Mouse (Mus musculus): ENCODE results near the gene Mad1l1. TPM values are rescaled to one million over a fixed set of nuclear protein-coding genes. Genes with fewer than 3 reads are reported as not detected.
A peak's percentile ranks its signal among the peaks of the same experiment; 100 is the strongest.

The Mad1l1 gene
- polyA plus RNA-seq, 1 experiment from 2014 or later = 24.8 TPM

DNA sequence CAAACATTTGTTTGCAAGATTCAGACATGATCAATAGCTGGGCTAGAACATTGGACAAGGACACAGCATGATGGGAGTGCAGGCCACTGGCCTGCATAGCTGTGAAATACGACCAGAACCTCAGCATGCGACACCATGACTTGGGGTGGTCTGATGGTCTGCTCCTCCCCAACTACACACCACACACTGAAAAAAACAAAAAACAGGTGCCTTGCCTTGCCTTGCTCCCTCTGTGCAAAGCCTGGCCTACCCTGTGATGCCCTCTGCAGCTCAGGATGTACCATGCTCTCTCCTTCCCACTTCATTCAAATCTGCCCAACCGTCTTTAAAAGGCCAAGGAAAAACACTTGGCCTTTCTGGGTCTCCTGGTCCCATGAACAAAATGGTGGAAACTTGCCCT is 63.3 kb downstream of the Mad1l1 start:
- H3K27ac ChIP-seq = no peak overlapping the region
- ATAC-seq (ENCODE audit: low read depth) (no peak), DNase-seq (no peak)
- no peak overlapping the region for H3K4me2 ChIP-seq
- H3K9me3 ChIP-seq (replicated peaks) = no peaks in the 10 kb centered on the region
- H3K9ac ChIP-seq = no peak overlapping the region
- H3K27me3 ChIP-seq = no peaks in the 10 kb centered on the region
- whole genome bisulfite sequencing (ENCODE audit: insufficient replicate concordance) = 77% methylated on average over 3 of the region's 3 CpGs
- peaks cover 52% of the 10 kb centered on the region for H3K36me3 ChIP-seq
- no peak overlapping the region for H3K4me3 ChIP-seq (replicated peaks)
- no peaks in the 10 kb centered on the region for H3K4me1 ChIP-seq (replicated peaks)

DNA sequence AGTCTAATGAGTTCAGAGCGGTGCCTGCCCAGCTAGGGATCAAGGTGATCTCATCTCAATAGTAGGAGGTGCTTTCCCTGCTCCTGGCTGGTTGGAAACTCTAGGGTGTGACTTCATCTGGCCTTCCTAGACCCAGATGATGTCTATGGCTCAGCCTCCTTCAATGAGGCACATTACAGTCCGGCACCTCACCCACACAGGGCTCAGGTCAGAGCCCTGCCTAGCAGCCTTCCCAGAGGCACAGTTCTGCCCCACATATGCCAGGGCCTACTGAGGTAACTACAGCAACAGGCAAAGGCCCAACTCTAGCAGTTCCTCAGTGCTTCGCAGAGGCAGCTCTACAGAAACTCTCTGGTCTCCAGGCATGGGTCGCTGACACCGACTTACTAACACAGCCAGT is 63.9 kb downstream of the Mad1l1 start:
- Histone ChIP-seq H3K4me3 (replicated peaks) (no peak overlapping the region), H3K9me3 (replicated peaks) (no peaks in the 10 kb centered on the region), H3K4me1 (replicated peaks) (no peaks in the 10 kb centered on the region), H3K9ac (no peak overlapping the region), H3K36me3 (peaks cover 56% of the 10 kb centered on the region), H3K27ac (no peak overlapping the region), H3K27me3 (no peaks in the 10 kb centered on the region), H3K4me2 (no peak overlapping the region)
- DNase-seq (no peak), ATAC-seq (ENCODE audit: low read depth) (no peak)
- WGBS (ENCODE audit: insufficient replicate concordance) = 85% methylated on average over 5 of the region's 5 CpGs

DNA sequence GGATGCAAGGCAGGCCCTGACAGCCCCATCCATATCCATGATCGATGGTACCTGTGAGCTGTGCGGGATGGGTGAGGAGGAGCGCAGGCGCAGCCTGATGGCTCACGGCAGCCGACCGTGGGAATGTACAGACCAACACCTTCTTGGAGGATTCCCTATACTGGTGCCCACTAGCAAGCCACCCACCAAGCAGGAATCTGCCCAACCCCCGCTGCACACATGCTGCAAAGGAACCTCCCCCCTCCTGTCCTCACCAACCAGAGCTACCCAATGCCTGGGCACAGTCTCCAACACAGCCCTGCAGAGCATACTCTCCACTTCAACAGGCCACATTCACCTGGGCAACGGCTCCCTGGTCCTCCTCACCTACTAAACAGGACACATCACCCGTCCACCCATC is 64.7 kb downstream of the Mad1l1 start:
- Histone ChIP-seq H3K4me1 (replicated peaks) (no peaks in the 10 kb centered on the region), H3K4me2 (no peak overlapping the region), H3K27ac (no peak overlapping the region), H3K36me3 (peaks cover 57% of the 10 kb centered on the region), H3K4me3 (replicated peaks) (no peak overlapping the region), H3K9me3 (replicated peaks) (no peaks in the 10 kb centered on the region), H3K27me3 (no peaks in the 10 kb centered on the region), H3K9ac (no peak overlapping the region)
- WGBS (ENCODE audit: insufficient replicate concordance) = 80% methylated on average over 10 of the region's 10 CpGs
- ATAC-seq (ENCODE audit: low read depth) (no peak), DNase-seq (no peak)

DNA sequence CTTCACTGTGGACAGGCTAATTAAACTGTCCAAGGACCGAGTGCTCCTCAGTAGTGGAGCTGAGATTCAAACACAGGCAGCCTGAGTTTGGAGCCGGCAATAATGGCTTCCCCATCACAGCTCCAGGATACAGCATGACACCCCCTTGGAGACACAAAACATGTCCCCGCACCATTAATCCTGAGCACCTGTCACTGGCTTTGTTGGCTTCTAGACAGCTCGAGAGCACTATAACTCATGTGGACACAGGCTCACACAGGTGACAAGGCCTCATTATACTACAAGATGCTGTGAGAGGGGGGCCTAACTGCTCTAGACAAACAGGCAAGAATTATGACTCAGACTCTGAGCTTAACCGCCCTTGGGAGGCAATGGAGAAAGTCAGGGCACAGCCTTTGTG is 66.1 kb downstream of the Mad1l1 start:
- H3K4me3 ChIP-seq (replicated peaks) = no peak overlapping the region
- no peak for DNase-seq
- no peak for ATAC-seq (ENCODE audit: low read depth)
- no peaks in the 10 kb centered on the region for H3K27me3 ChIP-seq
- no peak overlapping the region for H3K27ac ChIP-seq
- no peak overlapping the region for H3K4me2 ChIP-seq
- no peak overlapping the region for H3K9ac ChIP-seq
- no peaks in the 10 kb centered on the region for H3K4me1 ChIP-seq (replicated peaks)
- WGBS (ENCODE audit: insufficient replicate concordance) = 82% methylated on average over 5 of the region's 5 CpGs
- H3K9me3 ChIP-seq (replicated peaks) = no peaks in the 10 kb centered on the region
- H3K36me3 ChIP-seq = peaks cover 47% of the 10 kb centered on the region

DNA sequence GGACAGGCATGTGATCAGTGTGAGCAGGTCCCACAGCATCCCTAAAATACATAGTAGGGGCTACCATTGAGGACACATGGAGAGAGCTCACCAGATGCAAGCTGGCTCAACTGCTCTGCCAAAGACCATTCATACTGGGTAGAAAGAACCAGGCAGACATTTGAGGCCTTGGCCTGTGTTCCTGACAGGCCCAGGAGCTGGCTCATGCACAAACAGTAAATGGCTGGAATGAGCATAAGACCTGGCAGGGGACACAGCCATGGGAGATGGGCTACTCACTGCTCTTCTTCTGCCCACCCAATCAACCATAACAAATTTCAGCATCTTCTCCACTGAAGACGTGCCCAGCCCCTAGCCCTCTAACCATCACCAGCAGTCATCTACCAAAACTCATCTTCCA is 66.7 kb downstream of the Mad1l1 start:
- Histone ChIP-seq H3K4me1 (replicated peaks) (no peaks in the 10 kb centered on the region), H3K27me3 (no peaks in the 10 kb centered on the region), H3K4me2 (no peak overlapping the region), H3K27ac (no peak overlapping the region), H3K9ac (no peak overlapping the region), H3K36me3 (peaks cover 41% of the 10 kb centered on the region), H3K4me3 (replicated peaks) (no peak overlapping the region), H3K9me3 (replicated peaks) (no peaks in the 10 kb centered on the region)
- DNase-seq (no peak), ATAC-seq (ENCODE audit: low read depth) (no peak)
- 65% methylated on average over 1 of the region's 1 CpGs for WGBS (ENCODE audit: insufficient replicate concordance)

DNA sequence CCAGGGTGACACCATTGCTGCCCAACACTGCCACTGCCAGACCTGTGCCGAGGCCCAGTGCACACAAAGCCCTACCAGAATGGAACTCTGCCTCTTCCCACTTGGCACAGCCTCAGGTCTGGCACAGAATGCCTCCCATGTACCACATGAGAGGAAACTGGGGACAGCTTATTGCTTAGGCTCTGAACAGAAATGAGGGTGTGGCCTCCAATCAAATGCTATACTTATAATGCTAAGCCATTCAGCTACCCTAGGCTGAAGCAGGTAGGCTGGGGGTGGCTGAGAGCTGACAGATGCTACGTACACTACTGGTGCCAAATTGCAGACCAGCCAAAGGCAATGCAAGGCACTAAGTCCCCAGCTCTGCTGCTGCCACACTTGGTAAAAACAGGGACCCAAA is 69.4 kb downstream of the Mad1l1 start:
- DNase-seq = no peak
- Histone ChIP-seq H3K27me3 (no peaks in the 10 kb centered on the region), H3K4me3 (replicated peaks) (no peak overlapping the region), H3K4me2 (no peak overlapping the region), H3K9ac (no peak overlapping the region), H3K27ac (no peak overlapping the region), H3K4me1 (replicated peaks) (0 out of 2 replicates have a peak, but pooled peaks cover 2% of the 10 kb centered on the region), H3K36me3 (peaks cover 34% of the 10 kb centered on the region), H3K9me3 (replicated peaks) (no peaks in the 10 kb centered on the region)
- no peak for ATAC-seq (ENCODE audit: low read depth)
- WGBS (ENCODE audit: insufficient replicate concordance) = 84% methylated on average over 2 of the region's 2 CpGs

DNA sequence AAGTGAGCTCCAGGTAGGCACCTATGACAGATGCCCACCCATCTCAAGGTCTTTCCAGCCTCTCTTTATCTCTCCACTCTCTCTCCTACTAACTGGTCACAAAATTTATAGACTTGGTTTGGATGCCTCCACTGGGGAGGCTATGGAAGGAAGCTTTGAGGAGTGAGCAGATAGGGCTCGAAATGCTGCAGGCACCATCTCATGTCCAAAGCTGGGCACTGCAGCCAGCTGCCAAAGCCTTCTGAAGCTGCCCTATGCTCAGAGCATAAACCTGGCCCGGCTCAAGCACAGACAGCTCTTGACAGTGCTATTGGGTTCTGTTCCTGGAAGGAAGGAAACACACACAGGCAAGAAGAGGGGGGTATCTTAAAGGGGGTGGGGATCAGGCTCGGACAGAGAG is 71.0 kb downstream of the Mad1l1 start:
- H3K36me3 ChIP-seq = peaks cover 20% of the 10 kb centered on the region
- 72% methylated on average over 3 of the region's 3 CpGs for WGBS (ENCODE audit: insufficient replicate concordance)
- H3K27me3 ChIP-seq = no peaks in the 10 kb centered on the region
- no peak overlapping the region for H3K4me2 ChIP-seq
- no peak overlapping the region for H3K27ac ChIP-seq
- no peaks in the 10 kb centered on the region for H3K9me3 ChIP-seq (replicated peaks)
- no peak overlapping the region for H3K4me3 ChIP-seq (replicated peaks)
- no peak for ATAC-seq (ENCODE audit: low read depth)
- H3K4me1 ChIP-seq (replicated peaks) = 0 out of 2 replicates have a peak, but pooled peaks cover 2% of the 10 kb centered on the region
- DNase-seq = no peak
- H3K9ac ChIP-seq = no peak overlapping the region

DNA sequence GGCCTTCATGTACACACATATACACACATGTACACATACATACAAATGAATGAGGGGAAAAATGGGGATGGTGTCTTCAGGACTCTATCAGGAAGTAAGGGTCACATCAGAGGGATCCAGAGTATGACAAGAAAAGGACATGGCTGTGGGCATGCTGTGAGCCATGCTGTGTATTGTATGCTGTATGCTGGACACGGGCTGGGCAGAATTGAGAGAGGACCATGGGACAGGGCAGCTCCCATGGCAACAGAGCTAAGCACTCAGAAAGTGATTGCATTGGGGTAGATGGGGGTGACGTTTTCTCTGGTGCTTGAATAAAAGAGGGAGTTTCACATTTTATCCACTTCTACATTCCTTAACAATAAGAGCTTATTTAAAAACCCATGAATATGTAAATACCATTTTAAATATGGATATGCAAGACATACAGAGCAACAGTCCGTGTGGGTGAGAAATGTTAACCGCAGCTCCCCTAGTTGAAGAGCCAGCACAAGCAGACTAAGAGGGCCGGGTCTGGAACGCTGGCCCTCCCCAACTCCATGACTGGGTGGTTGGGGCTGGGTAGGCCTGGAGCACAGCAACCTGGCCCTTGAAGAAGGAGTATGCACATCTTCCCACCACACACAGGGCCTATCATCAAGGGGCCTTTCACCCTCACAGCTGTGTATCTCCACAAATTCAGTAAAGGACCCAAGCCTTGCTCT is 71.8 kb downstream of the Mad1l1 start:
- WGBS (ENCODE audit: insufficient replicate concordance) = 79% methylated on average over 6 of the region's 6 CpGs
- H3K4me3 ChIP-seq (replicated peaks) = no peak overlapping the region
- H3K27me3 ChIP-seq = no peaks in the 10 kb centered on the region
- no peak overlapping the region for H3K9ac ChIP-seq
- ATAC-seq (ENCODE audit: low read depth) (no peak), DNase-seq (no peak)
- no peak overlapping the region for H3K27ac ChIP-seq
- H3K9me3 ChIP-seq (replicated peaks) = no peaks in the 10 kb centered on the region
- 0 out of 2 replicates have a peak, but pooled peaks cover 2% of the 10 kb centered on the region for H3K4me1 ChIP-seq (replicated peaks)
- peaks cover 16% of the 10 kb centered on the region for H3K36me3 ChIP-seq
- H3K4me2 ChIP-seq = no peak overlapping the region

DNA sequence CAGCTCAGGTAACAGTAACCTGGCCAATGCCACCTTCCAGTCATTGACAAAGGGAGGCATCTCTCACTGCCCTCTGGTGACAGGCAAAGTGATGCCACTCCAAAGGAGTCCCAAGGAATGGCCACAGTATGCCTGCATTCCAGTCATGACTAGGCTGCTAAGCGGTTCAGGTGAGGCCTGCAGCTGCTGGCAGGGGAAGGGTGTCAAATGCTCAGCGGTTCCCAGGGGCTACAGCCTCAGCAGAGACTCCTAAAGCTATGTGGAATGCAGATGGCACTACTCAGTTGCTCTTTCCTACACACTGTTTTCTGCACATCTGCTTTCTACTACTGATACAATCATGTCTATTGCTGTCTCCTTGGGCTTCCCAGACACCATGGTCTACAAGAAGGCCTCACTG is 73.3 kb downstream of the Mad1l1 start:
- Histone ChIP-seq H3K4me1 (replicated peaks) (0 out of 2 replicates have a peak, but pooled peaks cover 2% of the 10 kb centered on the region), H3K36me3 (peaks cover 9% of the 10 kb centered on the region), H3K9ac (no peak overlapping the region), H3K27me3 (no peaks in the 10 kb centered on the region), H3K4me3 (replicated peaks) (no peak overlapping the region), H3K27ac (no peak overlapping the region), H3K9me3 (replicated peaks) (no peaks in the 10 kb centered on the region), H3K4me2 (no peak overlapping the region)
- 69% methylated on average over 2 of the region's 2 CpGs for WGBS (ENCODE audit: insufficient replicate concordance)
- no peak for ATAC-seq (ENCODE audit: low read depth)
- DNase-seq = no peak

DNA sequence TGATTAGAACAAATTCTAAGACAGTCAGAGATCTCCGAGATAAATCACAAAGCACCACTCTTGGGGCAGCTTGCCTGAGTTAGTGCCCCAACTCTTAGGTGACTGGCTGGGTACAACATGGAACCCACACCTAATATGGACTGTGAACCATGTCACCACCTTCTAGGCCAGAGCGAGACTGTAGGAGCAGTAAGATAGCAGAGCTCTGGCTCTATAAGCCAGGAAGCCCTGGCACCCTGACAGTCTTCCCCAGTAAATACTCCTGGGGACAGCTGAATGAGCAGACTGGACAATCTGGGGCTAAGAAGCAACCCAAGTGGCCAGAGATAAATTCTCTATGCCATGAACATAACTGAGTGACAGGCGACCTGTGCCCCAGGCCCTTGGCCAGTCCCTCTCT is 81.1 kb downstream of the Mad1l1 start:
- WGBS (ENCODE audit: insufficient replicate concordance) = 72% methylated on average over 3 of the region's 3 CpGs
- no peak overlapping the region for H3K4me2 ChIP-seq
- DNase-seq (no peak), ATAC-seq (ENCODE audit: low read depth) (no peak)
- peaks cover 16% of the 10 kb centered on the region for H3K4me1 ChIP-seq (replicated peaks)
- no peaks in the 10 kb centered on the region for H3K9me3 ChIP-seq (replicated peaks)
- H3K27me3 ChIP-seq = no peaks in the 10 kb centered on the region
- H3K36me3 ChIP-seq = peaks cover 4% of the 10 kb centered on the region; the same call in 1 of the 2 replicates
- H3K27ac ChIP-seq = no peak overlapping the region
- H3K9ac ChIP-seq = no peak overlapping the region
- H3K4me3 ChIP-seq (replicated peaks) = no peak overlapping the region

DNA sequence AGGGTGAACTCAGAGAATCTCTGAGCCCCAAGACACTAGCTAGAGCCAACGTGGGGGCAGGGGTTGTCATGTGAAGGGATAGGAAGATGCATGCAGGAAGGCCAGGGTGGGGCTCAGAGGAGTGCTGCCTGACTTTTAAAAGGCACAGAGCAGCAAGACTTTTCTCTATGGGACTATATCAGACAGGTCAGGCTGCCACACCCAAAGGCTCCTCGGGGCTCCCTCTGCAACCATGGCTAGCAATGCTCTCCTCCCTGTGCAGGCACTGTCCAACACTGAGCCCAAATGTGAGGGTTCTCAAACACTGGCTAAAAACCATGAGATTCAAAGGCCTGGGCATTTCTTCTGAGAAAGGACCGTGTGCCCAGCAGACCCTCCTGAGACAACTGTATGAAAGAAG is 82.5 kb downstream of the Mad1l1 start:
- no peak for DNase-seq
- WGBS (ENCODE audit: insufficient replicate concordance) = 36% methylated on average over 3 of the region's 3 CpGs
- Histone ChIP-seq H3K27ac (no peak overlapping the region), H3K4me1 (replicated peaks) (peaks cover 16% of the 10 kb centered on the region), H3K9me3 (replicated peaks) (no peaks in the 10 kb centered on the region), H3K27me3 (no peaks in the 10 kb centered on the region), H3K4me3 (replicated peaks) (no peak overlapping the region), H3K36me3 (peaks cover 11% of the 10 kb centered on the region), H3K4me2 (no peak overlapping the region), H3K9ac (no peak overlapping the region)
- peak; percentile 64; the same call in 1 of the 2 replicates for ATAC-seq (ENCODE audit: low read depth)

DNA sequence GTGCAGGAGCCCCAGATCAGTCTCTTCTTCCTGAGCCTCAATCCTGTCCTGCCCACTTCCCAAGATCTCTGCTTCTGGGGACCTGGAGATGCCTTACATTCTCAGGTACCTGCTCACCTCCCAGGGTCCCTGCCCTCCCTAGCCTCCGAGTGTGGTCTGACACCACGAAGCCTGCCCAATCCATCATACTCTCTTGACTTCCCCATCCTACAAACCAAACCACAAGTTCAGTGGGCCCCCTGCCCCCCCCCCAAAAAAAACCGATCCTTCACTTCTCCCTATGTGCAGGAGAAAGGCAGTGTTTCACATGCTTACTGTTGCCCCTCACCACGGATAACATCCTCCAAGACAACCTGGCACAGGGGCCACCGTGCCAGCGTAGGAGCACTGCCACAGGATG is 90.5 kb downstream of the Mad1l1 start:
- no peaks in the 10 kb centered on the region for H3K27me3 ChIP-seq
- H3K4me2 ChIP-seq = no peak overlapping the region
- peaks cover 10% of the 10 kb centered on the region for H3K4me1 ChIP-seq (replicated peaks)
- no peak overlapping the region for H3K27ac ChIP-seq
- ATAC-seq (ENCODE audit: low read depth) (no peak), DNase-seq (no peak)
- H3K9ac ChIP-seq = no peak overlapping the region
- WGBS (ENCODE audit: insufficient replicate concordance) = 39% methylated on average over 6 of the region's 6 CpGs
- peaks cover 7% of the 10 kb centered on the region for H3K36me3 ChIP-seq
- no peak overlapping the region for H3K4me3 ChIP-seq (replicated peaks)
- H3K9me3 ChIP-seq (replicated peaks) = no peaks in the 10 kb centered on the region
